Mouse (Mus musculus) embryonic fibroblast, embryonic 13.5 days (primary cell): Measurements from ENCODE around the gene Eefsec.

Source experiments
- CTCF ChIP-seq: IDR thresholded peaks from 2 replicates; pipeline ENCODE4 v1.5.1; 2011; ENCODE audit warnings: mild to moderate bottlenecking, control low read depth, low read length, moderate library complexity, borderline replicate concordance; ENCODE audit not compliant: insufficient read depth
- POLR2A ChIP-seq: IDR thresholded peaks from 2 replicates; pipeline ENCODE4 v1.6.1; 2011; ENCODE audit warnings: low read depth, mild to moderate bottlenecking, control low read depth, low read length, moderate library complexity

DNA sequence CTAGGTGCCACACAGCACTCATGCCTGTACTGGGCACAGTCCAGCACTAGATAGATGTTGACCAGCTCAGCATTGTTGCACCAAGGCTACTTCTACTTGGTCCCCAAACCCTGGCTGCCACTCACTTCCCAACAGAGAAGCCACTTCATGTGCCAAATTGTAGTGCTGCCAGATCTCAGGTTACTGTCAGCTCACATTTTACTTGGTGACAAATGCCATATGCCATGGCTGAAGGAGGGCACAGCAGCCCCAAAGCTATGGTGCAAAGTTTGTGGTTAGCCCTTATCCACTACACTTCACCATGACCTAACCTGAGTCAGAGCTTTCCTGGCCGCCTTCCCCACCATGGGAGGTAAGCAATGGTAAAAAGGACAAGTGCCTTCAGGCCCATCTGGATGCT is 99.6 kb downstream of the Eefsec start:
- TF ChIP-seq CTCF: no peak
- no peak for TF ChIP-seq POLR2A
